Mouse (Mus musculus): ENCODE data around the gene Bud31. TPM values are rescaled to one million over a fixed set of nuclear protein-coding genes. Genes with fewer than 3 reads are reported as not detected.

The Bud31 gene
- total RNA-seq, 2 experiments from 2014 or later, result 57.0 to 58.9 TPM

Other genes starting within 250 kb of the Bud31 start
- 10 to 100 TPM; 27.6 to 36.2 TPM for gene Smurf1, start 174.5 kb upstream of the Bud31 start, total RNA-seq (2021)
- gene Gm4871, start 107.6 kb upstream of the Bud31 start, total RNA-seq (2021), result not detected
- not detected for gene 1700018F24Rik, start 97.4 kb upstream of the Bud31 start, total RNA-seq (2021)
- 10 to 100 TPM; 61.4 to 63.8 TPM for gene Arpc1a, start 56.5 kb upstream of the Bud31 start, total RNA-seq (2021)
- not detected for gene Kpna7, start 56.3 kb upstream of the Bud31 start, total RNA-seq (2021)
- 10 to 100 TPM; 65.3 to 67.4 TPM for gene Arpc1b, start 26.1 kb upstream of the Bud31 start, total RNA-seq (2021)
- 10 to 100 TPM; 39.3 to 40.2 TPM for gene Pdap1, start 124 bp upstream of the Bud31 start, total RNA-seq (2021)
- gene Ptcd1, start 26.7 kb downstream of the Bud31 start, total RNA-seq (2021), result 10 to 100 TPM; 30.0 to 31.3 TPM
- 10 to 100 TPM; 11.4 to 12.9 TPM for gene Cpsf4, start 26.9 kb downstream of the Bud31 start, total RNA-seq (2021)
- gene Atp5j2, start 51.7 kb downstream of the Bud31 start, total RNA-seq (2021), result 1,000 to 10,000 TPM; 1,105 to 1,150 TPM
- 1 to 10 TPM; 6.5 to 7.3 TPM for gene Zkscan14, start 61.5 kb downstream of the Bud31 start, total RNA-seq (2021)
- 10 to 100 TPM in 1 of 2 experiments, 1 to 10 TPM in 1; 9.5 to 10.0 TPM for gene Zkscan5, start 64.2 kb downstream of the Bud31 start, total RNA-seq (2021)
- gene Zfp655, start 91.4 kb downstream of the Bud31 start, total RNA-seq (2021), result 10 to 100 TPM; 30.7 to 32.6 TPM
- 10 to 100 TPM; 10.7 to 11.2 TPM for gene Zscan25, start 140.1 kb downstream of the Bud31 start, total RNA-seq (2021)
- not detected for gene Cyp3a57, start 204.9 kb downstream of the Bud31 start, total RNA-seq (2021)